Mouse (Mus musculus) CD8-positive naive resting alpha-beta T cell, adult 57 days (primary cell): ENCODE measurements around the gene Tnn. TPM values are rescaled to one million over a fixed set of nuclear protein-coding genes. Genes with fewer than 3 reads are reported as not detected.

ENCODE experiments used
- total RNA-seq: library from RNA; stranded (reverse); gene quantifications from one replicate; pipeline ENCODE4 v1.2.4, GENCODE M21; 2023

The Tnn gene
- total RNA-seq: not detected

GRCm38 (mm10) chr1:160153480-160153879 is at the start of gene Tnn:
TSS of gene Tnn (minus strand) at chr1:160153580.

GRCm38 (mm10) chr1:160194529-160195336 is 41.4 kb upstream of the Tnn start, which contains the start of gene Mrps14:
TSS of gene Mrps14 (plus strand) at chr1:160195215.

GRCm38 (mm10) chr1:160044237-160045021 is 109.0 kb downstream of the Tnn start, which contains the start of gene 4930523C07Rik:
TSS of gene 4930523C07Rik (plus strand) at chr1:160044382.

Other genes with a start within 250 kb of the Tnn start
- gene 4930523C07Rik, start 109.2 kb downstream of the Tnn start, total RNA-seq: 579 TPM
- gene Mrps14, start 41.6 kb upstream of the Tnn start, total RNA-seq: 38.3 TPM
- 47.0 TPM for gene Cacybp, start 59.3 kb upstream of the Tnn start, total RNA-seq